Mouse (Mus musculus) kidney, adult 2 months (tissue): ENCODE measurements around the gene Sst. TPM values are rescaled to one million over a fixed set of nuclear protein-coding genes. Genes with fewer than 3 reads are reported as not detected.
"Not testable (repeated sequence)": the region's sequence is repeated elsewhere in the genome, so short reads cannot be mapped to it uniquely, and the experiment has no call there.

Experiments used
- DNase-seq: peaks from one replicate; pipeline ENCODE4 v3.0.0; 2021
- H3K27ac ChIP-seq: fragments of 200-500 bp; 2 replicates; pipeline ENCODE4 v1.5.1; 2012; ENCODE audit warnings: low read depth, low read length, control low read depth, inconsistent platforms; ENCODE audit not compliant: insufficient read depth
- H3K27me3 ChIP-seq: fragments of 200-500 bp; replicated peaks from 2 replicates; pipeline ENCODE4 v1.6.1; 2012; ENCODE audit warnings: mild to moderate bottlenecking, moderate library complexity, low read length, inconsistent platforms; ENCODE audit not compliant: control insufficient read depth, insufficient read depth
- H3K36me3 ChIP-seq: fragments of 200-500 bp; 2 replicates; pipeline ENCODE4 v1.6.1; 2012; ENCODE audit warnings: mild to moderate bottlenecking, moderate library complexity, low read length, inconsistent platforms; ENCODE audit not compliant: control insufficient read depth, insufficient read depth
- H3K4me1 ChIP-seq: fragments of 200-500 bp; 2 replicates; pipeline ENCODE4 v1.6.1; 2011; ENCODE audit warnings: low read length; ENCODE audit not compliant: control insufficient read depth, insufficient read depth
- H3K4me3 ChIP-seq: fragments of 200-500 bp; 2 replicates; pipeline ENCODE4 v1.5.1; 2011; ENCODE audit warnings: mild to moderate bottlenecking, low read depth, low read length, control low read depth; ENCODE audit not compliant: insufficient read depth
- CTCF ChIP-seq: fragments of 200-500 bp; conservative IDR thresholded peaks from 2 replicates; pipeline ENCODE4 v1.5.1; 2011; ENCODE audit warnings: low read depth, mild to moderate bottlenecking, control low read depth, low read length, moderate library complexity, mixed read lengths; ENCODE audit not compliant: insufficient read depth, insufficient read length
- POLR2A ChIP-seq: fragments of 200-500 bp; IDR thresholded peaks from one replicate; pipeline ENCODE4 v1.6.1; 2011; ENCODE audit warnings: low read depth, low read length, control low read depth
- WGBS: fragments of 180-500 bp; shearing (Covaris S2); methylation state at CpG from one replicate; pipeline ENCODE4 v1.1.7; 2018; 5-methylcytosine and 5-hydroxymethylcytosine counted together
- polyA plus RNA-seq: library from polyadenylated mRNA; depleted of rRNA; stranded (reverse); fragments of >200 nt; gene quantifications from 2 replicates; pipeline ENCODE4 v1.2.3, GENCODE M21; 2012

Sst gene
- polyA plus RNA-seq, 1 experiment = not detected

DNA sequence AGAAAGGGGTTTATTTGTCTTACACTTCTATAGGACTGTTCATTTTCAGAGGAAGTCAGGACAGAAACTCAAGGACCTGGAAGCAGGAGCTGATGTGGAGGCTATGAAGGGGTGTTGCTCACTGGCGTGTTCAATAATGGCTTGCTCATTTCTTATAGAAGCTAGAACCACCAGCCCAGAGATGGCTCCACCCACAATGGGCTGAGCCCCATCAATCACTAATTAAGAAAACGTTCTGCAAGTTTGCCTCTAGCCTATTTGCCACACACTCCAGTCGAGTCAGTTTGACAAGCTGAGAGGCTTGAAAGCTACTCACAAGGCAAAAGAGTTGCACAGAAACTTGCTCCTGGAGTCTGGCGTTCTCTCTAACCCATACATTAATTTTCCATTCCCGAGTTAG is 30.9 kb upstream of the Sst start:
- DNase-seq = no peak
- TF ChIP-seq CTCF (no peak), POLR2A (no peak)
- no peaks in the 10 kb centered on the region for H3K36me3 ChIP-seq
- H3K4me1 ChIP-seq = no peaks in the 10 kb centered on the region
- no peak overlapping the region for H3K27ac ChIP-seq
- no peaks in the 10 kb centered on the region for H3K27me3 ChIP-seq
- WGBS = 51% methylated on average over 5 of the region's 5 CpGs
- no peak overlapping the region for H3K4me3 ChIP-seq

DNA sequence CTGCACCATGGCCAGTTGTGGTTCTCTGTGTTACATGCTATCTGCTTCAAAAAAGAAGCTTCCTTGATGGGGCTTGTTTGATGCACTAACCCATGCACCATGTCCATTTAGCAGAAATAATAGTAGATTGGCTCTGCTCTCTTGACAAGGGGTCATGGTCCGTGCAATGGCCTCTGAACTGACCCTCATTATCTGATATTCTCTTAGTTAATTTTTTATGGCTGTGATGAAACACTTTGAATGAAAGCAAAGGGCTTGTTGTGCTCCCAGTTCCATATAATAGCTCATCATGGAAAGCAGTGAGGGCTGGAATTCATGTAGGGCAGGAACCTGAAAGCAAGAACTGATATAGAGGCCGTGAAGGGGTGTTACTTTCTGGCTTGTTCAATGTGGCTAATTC is 28.7 kb upstream of the Sst start:
- no peak for DNase-seq
- Histone ChIP-seq H3K4me3 (no peak overlapping the region), H3K36me3 (no peaks in the 10 kb centered on the region), H3K27me3 (no peaks in the 10 kb centered on the region), H3K4me1 (no peaks in the 10 kb centered on the region), H3K27ac (no peak overlapping the region)
- TF ChIP-seq CTCF (no peak), POLR2A (no peak)
- 73% methylated on average over 2 of the region's 2 CpGs for WGBS

DNA sequence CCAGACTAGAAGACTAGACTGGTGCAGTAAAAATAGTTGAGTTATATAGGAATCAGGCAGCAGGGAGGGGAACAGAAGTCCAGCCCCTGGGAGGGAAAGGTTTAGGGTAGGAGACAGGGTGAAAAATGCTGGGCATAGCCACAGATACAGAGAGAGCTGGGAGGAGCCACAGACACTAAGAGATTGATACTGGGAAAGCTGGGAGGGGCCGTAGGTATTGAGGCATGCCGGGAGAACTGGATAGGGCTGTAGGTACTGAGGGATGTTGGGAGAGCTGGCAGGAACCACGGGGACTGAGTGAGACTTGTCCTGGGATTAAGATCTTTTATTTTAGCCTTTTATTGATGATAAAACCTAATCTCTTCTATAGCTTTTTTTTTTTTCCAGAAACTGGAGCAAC is 22.6 kb upstream of the Sst start:
- no peaks in the 10 kb centered on the region for H3K36me3 ChIP-seq
- DNase-seq = no peak
- H3K4me1 ChIP-seq = no peaks in the 10 kb centered on the region
- H3K4me3 ChIP-seq = no peak overlapping the region
- H3K27me3 ChIP-seq = no peaks in the 10 kb centered on the region
- H3K27ac ChIP-seq = no peak overlapping the region
- TF ChIP-seq POLR2A = no peak
- TF ChIP-seq CTCF = no peak
- 41% methylated on average over 3 of the region's 3 CpGs for WGBS

DNA sequence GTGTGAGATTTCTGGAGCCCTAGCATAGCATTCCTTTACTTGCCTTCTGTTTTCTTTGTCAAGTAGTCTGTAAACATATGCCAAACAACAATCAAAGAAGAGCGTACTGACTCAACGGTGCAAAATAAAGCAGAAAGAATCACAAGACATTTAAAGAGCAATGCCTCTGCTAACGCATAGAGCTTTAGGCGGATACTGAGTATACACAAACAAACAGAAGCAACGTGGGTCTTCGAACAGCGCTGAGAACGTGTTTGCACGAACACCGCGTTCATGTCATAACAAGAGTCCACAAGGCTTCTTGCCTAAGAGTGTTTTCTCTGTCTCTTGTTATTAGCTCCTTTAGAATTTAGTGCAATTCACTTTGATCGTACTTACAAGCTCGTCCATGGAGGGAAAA is 22.0 kb upstream of the Sst start:
- Histone ChIP-seq H3K4me3 (no peak overlapping the region), H3K27me3 (no peaks in the 10 kb centered on the region), H3K4me1 (no peaks in the 10 kb centered on the region), H3K27ac (no peak overlapping the region), H3K36me3 (no peaks in the 10 kb centered on the region)
- WGBS = 73% methylated on average over 13 of the region's 13 CpGs
- DNase-seq = no peak
- TF ChIP-seq POLR2A = no peak
- no peak for TF ChIP-seq CTCF

DNA sequence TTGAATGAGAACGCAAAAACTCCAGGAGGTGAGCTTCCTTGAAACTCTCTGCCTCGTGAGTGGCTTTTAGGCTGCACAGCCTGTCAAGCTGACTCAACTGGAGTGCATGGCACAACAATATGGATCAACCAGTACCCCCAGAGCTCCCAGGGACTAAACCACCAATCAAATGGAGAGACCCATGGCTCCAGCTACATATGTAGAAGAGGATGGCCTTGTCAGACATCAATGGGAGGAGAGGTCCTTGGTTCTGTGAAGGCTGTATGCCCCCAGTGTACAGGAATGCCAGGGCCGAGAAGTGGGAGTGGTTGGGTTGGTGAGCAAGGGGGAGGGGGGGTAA is 18.2 kb upstream of the Sst start:
- not testable (repeated sequence) for H3K36me3 ChIP-seq, DNase-seq, H3K4me1 ChIP-seq, H3K27ac ChIP-seq, H3K4me3 ChIP-seq, H3K27me3 ChIP-seq
- 88% methylated on average over 3 of the region's 3 CpGs for WGBS

DNA sequence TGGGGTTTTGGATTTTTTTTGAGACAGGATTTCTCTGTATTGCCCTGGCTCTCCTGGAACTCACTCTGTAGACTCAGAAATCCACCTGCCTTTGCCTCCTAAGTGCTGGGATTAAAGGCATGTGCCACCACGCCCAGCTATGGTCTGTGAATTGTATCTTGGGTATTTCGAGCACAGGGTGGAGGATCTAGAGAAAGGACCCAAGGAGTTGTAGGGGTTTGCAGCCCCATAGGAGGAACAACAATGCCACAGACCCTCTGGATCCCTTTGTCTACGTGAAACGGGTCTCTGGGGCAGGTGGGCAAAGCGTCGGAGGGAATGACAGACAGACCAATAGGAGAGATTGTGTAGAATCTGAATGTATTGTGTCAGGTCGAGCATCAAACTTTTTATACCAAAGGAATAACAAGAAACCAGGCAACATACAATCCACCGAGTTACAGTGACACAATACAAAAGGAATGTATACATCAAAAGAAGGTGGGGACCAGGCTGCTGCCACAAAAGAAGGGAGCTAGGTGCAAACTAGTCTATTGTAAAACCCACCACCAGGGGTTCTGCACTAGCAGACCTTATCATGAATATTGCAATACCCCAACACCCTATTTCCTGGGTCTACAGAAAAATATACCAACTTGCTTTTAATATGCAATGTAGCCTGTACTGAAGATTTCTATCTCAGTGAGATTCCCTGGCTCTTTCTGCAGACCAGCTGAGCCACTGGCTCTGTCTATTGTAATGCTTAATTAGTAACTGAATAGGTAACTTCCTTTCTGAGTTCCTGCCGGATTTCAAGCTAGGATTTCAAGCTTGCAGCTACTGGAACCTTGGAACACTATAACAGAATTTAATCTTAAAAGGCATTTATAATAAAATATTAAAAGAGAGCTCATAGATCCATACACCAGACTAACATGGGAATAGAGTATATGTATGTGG is 17.6 kb upstream of the Sst start:
- not testable (repeated sequence) for H3K36me3 ChIP-seq, H3K27me3 ChIP-seq, H3K4me3 ChIP-seq, DNase-seq, H3K27ac ChIP-seq, H3K4me1 ChIP-seq
- 83% methylated on average over 9 of the region's 9 CpGs for WGBS

DNA sequence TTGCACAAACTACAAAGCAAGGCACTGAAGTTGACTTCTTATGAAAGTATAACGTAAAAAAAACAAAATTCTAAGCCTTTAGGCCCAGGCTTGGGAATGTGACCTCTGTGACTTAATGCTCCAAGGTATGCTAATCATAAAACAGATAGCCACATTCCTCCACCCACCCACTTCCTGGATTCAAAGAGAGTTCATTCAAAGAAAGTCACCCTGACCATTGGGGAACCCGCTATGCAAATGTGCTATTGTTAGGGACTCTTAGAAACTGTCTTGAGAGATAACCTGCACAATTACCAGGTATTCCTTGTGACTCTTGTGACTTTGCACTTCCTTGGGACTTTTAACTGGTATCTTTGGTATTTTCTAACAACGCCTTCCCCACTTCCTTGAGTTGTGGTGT is 15.8 kb upstream of the Sst start:
- DNase-seq, H3K4me3 ChIP-seq, H3K27ac ChIP-seq, H3K4me1 ChIP-seq, H3K36me3 ChIP-seq, H3K27me3 ChIP-seq: not testable (repeated sequence)
- WGBS = 80% methylated on average over 3 of the region's 3 CpGs

DNA sequence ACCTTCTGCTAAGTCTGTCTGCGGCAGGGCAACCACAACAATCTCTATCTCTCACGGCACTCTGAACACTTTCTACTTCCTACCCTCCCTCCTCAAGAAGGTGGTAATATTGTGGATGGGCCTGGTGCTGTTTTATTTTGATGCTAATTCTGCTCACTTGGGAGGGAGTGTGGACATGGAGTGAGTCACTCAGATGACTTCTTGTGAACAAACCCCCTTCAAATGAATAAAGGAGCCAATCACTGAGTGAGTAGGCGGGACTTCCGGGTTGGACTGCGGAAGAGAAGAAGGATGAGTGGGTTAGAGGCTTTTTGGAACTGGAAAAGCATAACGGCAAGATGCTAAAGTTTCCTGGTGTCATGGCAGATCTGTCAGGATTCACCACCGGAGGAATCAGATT is 10.7 kb upstream of the Sst start:
- DNase-seq = no peak
- no peaks in the 10 kb centered on the region for H3K36me3 ChIP-seq
- H3K27ac ChIP-seq = no peak overlapping the region
- no peaks in the 10 kb centered on the region for H3K27me3 ChIP-seq
- TF ChIP-seq POLR2A = no peak
- no peak for TF ChIP-seq CTCF
- no peaks in the 10 kb centered on the region for H3K4me1 ChIP-seq
- WGBS = 79% methylated on average over 7 of the region's 7 CpGs
- H3K4me3 ChIP-seq = no peak overlapping the region
